In genomic region chr2:163658941-163659340, GRCm38 (mm10) we compare ENCODE assay signal across 8 mouse cellular contexts. TPM values are rescaled to one million over a fixed set of nuclear protein-coding genes. Genes with fewer than 3 reads are reported as not detected.
DNase-seq lines count a peak whose midpoint lies in the region; ATAC-seq and TF ChIP-seq lines count a peak whose summit lies in the region.

No protein-coding gene starts in this region.

- no peak overlapping the region for H3K27ac ChIP-seq in forebrain, postnatal 0 days (ENCODE audit: low read depth, low read length)
- H3K27ac ChIP-seq in kidney, embryonic 15.5 days = peak overlapping the region; percentile 87

- ATAC-seq in forebrain, postnatal 0 days = no peak
- no peak for ATAC-seq in kidney, embryonic 15.5 days (replicated peaks; ENCODE audit: low FRiP score)

- no peaks in the 10 kb centered on the region for H3K9me3 ChIP-seq in forebrain, postnatal 0 days (ENCODE audit: low read length)
- H3K9me3 ChIP-seq in kidney, embryonic 15.5 days (replicated peaks) = no peaks in the 10 kb centered on the region

- no peaks in the 10 kb centered on the region for H3K36me3 ChIP-seq in forebrain, postnatal 0 days (ENCODE audit: insufficient read depth)
- H3K36me3 ChIP-seq in kidney, embryonic 15.5 days = no peaks in the 10 kb centered on the region

- peak overlapping the region; percentile 61 for H3K4me3 ChIP-seq in forebrain, postnatal 0 days (ENCODE audit: low read depth, low read length)
- H3K4me3 ChIP-seq in kidney, embryonic 15.5 days (replicated peaks) = peak overlapping the region; percentile 93

- H3K9ac ChIP-seq in forebrain, postnatal 0 days = peak overlapping the region; percentile 59
- peak overlapping the region; percentile 81 for H3K9ac ChIP-seq in kidney, embryonic 15.5 days

- no peak for TF ChIP-seq CTCF in forebrain, postnatal 0 days (IDR thresholded peaks at IDR 0.05; ENCODE audit: low read depth)

- 1% methylated on average over 8 of the region's 8 CpGs for WGBS in forebrain, postnatal 0 days
- 2% methylated on average over 8 of the region's 8 CpGs for WGBS in kidney, embryonic 15.5 days

- no peaks in the 10 kb centered on the region for H3K27me3 ChIP-seq in forebrain, postnatal 0 days (ENCODE audit: insufficient read depth, low read length)
- H3K27me3 ChIP-seq in kidney, embryonic 15.5 days = no peaks in the 10 kb centered on the region

- DNase-seq in heart, adult 11 months = peak; percentile 92
- no peak for DNase-seq in heart, postnatal 25 days (ENCODE audit: low spot score)
- peak; percentile 84 for DNase-seq in adipocyte (ENCODE audit: low spot score)
- DNase-seq in forebrain, postnatal 0 days = peak; percentile 42
- peak; percentile 12 for DNase-seq in mesoderm, embryonic 11.5 days (ENCODE audit: low read depth, low spot score)
- DNase-seq in ovary, postnatal 10 days (ENCODE audit: low spot score) = no peak
- no peak for DNase-seq in cerebellum, adult 9-10 months

- peaks cover 6% of the 10 kb centered on the region; the same call in 1 of the 2 replicates for H3K4me1 ChIP-seq in forebrain, postnatal 0 days (ENCODE audit: insufficient read depth)
- peaks cover 44% of the 10 kb centered on the region for H3K4me1 ChIP-seq in kidney, embryonic 15.5 days

- intact Hi-C loops in heart, postnatal 25 days (cut with DNase I) = loop anchor here (1.0 kb wide), 1 partner anchor 60 kb away; no protein-coding TSS in a partner anchor

- peak overlapping the region; percentile 63 for H3K4me2 ChIP-seq in forebrain, postnatal 0 days (ENCODE audit: low read depth)
- peak overlapping the region; percentile 79 for H3K4me2 ChIP-seq in kidney, embryonic 15.5 days

RNA-seq across cellular contexts. Expression of gene Pkig, which starts 0.8 kb away (rescaled TPM):
- total RNA-seq in heart, postnatal 25 days (2021) = 100 to 1,000 TPM; 211 to 235 TPM
- 114 and 138 TPM in 2 replicates for total RNA-seq in forebrain, postnatal 0 days (2014; rRNA removed)
- polyA plus RNA-seq in forebrain, postnatal 0 days (2015; fragmentation: Nextera tagmentation; extraction: Ambion mirVana) = 211 and 214 TPM in 2 replicates
- polyA plus RNA-seq in kidney, embryonic 15.5 days (2015; fragmentation: Nextera tagmentation; extraction: Ambion mirVana) = 167 and 174 TPM in 2 replicates

RNA-seq across cellular contexts. Expression of gene Serinc3, which starts 14.0 kb away (rescaled TPM):
- 100 to 1,000 TPM; 291 to 357 TPM for total RNA-seq in heart, postnatal 25 days (2021)
- 81.9 and 98.2 TPM in 2 replicates for total RNA-seq in forebrain, postnatal 0 days (2014; rRNA removed)
- 26.4 and 31.7 TPM in 2 replicates for polyA plus RNA-seq in forebrain, postnatal 0 days (2015; fragmentation: Nextera tagmentation; extraction: Ambion mirVana)
- 43.7 and 44.0 TPM in 2 replicates for polyA plus RNA-seq in kidney, embryonic 15.5 days (2015; fragmentation: Nextera tagmentation; extraction: Ambion mirVana)

RNA-seq across cellular contexts. Expression of gene Ttpal, which starts 56.8 kb away (rescaled TPM):
- total RNA-seq in heart, postnatal 25 days (2021) = 1 to 10 TPM; 7.9 to 9.7 TPM
- total RNA-seq in forebrain, postnatal 0 days (2014; rRNA removed) = 80.6 and 89.2 TPM in 2 replicates
- 23.5 and 32.1 TPM in 2 replicates for polyA plus RNA-seq in forebrain, postnatal 0 days (2015; fragmentation: Nextera tagmentation; extraction: Ambion mirVana)
- 29.2 and 30.6 TPM in 2 replicates for polyA plus RNA-seq in kidney, embryonic 15.5 days (2015; fragmentation: Nextera tagmentation; extraction: Ambion mirVana)

Comparison
In these comparisons a context has a peak if more than half of its experiments do, and no peak if none do; other contexts are left out.
1. DNase-seq: peak in heart, adult 11 months (single experiment), adipocyte (single experiment), forebrain, postnatal 0 days (single experiment) and mesoderm, embryonic 11.5 days (single experiment); none in heart, postnatal 25 days (single experiment), ovary, postnatal 10 days (single experiment) and cerebellum, adult 9-10 months (single experiment).